Mouse (Mus musculus): ENCODE results near the gene Catsper3. TPM values are rescaled to one million over a fixed set of nuclear protein-coding genes. Genes with fewer than 3 reads are reported as not detected.

Gene Catsper3
- polyA plus RNA-seq (2012; rRNA removed) = 0.51 and 0.65 TPM in 2 replicates

GRCm38 (mm10) chr13:55784268-55784667, at the start of gene Catsper3:
Catsper3 (plus strand) TSS chr13:55784568.
- Histone ChIP-seq H3K27me3 (ENCODE audit: control insufficient read depth, insufficient read depth, low read length) (no peaks in the 10 kb centered on the region; the same call in 1 of the 2 replicates), H3K4me1 (ENCODE audit: control insufficient read depth, insufficient read depth, low read length) (no peaks in the 10 kb centered on the region; the same call in 1 of the 2 replicates), H3K27ac (ENCODE audit: insufficient read depth, low read length) (no peak within 1 kb of the TSS), H3K4me3 (replicated peaks; ENCODE audit: insufficient read depth, low read depth, low read length) (no peak within 1 kb of the TSS)
- TF ChIP-seq POLR2A (IDR thresholded peaks at IDR 0.05; ENCODE audit: borderline replicate concordance, insufficient read depth, low read length) = no peak
- no peak for TF ChIP-seq CTCF (IDR thresholded peaks at IDR 0.05; ENCODE audit: borderline replicate concordance, insufficient read depth, low read depth, low read length)
- 89% methylated on average over 3 of the region's 3 CpGs for WGBS
- DNase-seq = no peak

- DNase-seq = no peak
- no peak overlapping the region for H3K4me3 ChIP-seq (replicated peaks; ENCODE audit: insufficient read depth, low read depth, low read length)
- H3K4me1 ChIP-seq (ENCODE audit: control insufficient read depth, insufficient read depth, low read length) = 0 out of 2 replicates have a peak, but pooled peaks cover 2% of the 10 kb centered on the region
- WGBS = 91% methylated on average over 8 of the region's 8 CpGs
- H3K27ac ChIP-seq (ENCODE audit: insufficient read depth, low read length) = no peak overlapping the region
- H3K27me3 ChIP-seq (ENCODE audit: control insufficient read depth, insufficient read depth, low read length) = no peaks in the 10 kb centered on the region
- TF ChIP-seq POLR2A (IDR thresholded peaks at IDR 0.05; ENCODE audit: borderline replicate concordance, insufficient read depth, low read length) (no peak), CTCF (IDR thresholded peaks at IDR 0.05; ENCODE audit: borderline replicate concordance, insufficient read depth, low read depth, low read length) (no peak)
Observed at GRCm38 (mm10) chr13:55737885-55738284, 46.5 kb upstream of the Catsper3 start.

- no peak for DNase-seq
- WGBS = 55% methylated on average over 8 of the region's 8 CpGs
- H3K27ac ChIP-seq (ENCODE audit: insufficient read depth, low read length) = no peak overlapping the region
Observed at GRCm38 (mm10) chr13:55742306-55742705, 42.1 kb upstream of the Catsper3 start.

GRCm38 (mm10) chr13:55754380-55754779, 30.0 kb upstream of the Catsper3 start:
- Histone ChIP-seq H3K4me1 (ENCODE audit: control insufficient read depth, insufficient read depth, low read length) (no peaks in the 10 kb centered on the region), H3K27me3 (ENCODE audit: control insufficient read depth, insufficient read depth, low read length) (no peaks in the 10 kb centered on the region), H3K4me3 (replicated peaks; ENCODE audit: insufficient read depth, low read depth, low read length) (no peak overlapping the region), H3K27ac (ENCODE audit: insufficient read depth, low read length) (no peak overlapping the region)
- no peak for DNase-seq
- TF ChIP-seq CTCF (IDR thresholded peaks at IDR 0.05; ENCODE audit: borderline replicate concordance, insufficient read depth, low read depth, low read length) (no peak), POLR2A (IDR thresholded peaks at IDR 0.05; ENCODE audit: borderline replicate concordance, insufficient read depth, low read length) (no peak)
- 75% methylated on average over 13 of the region's 13 CpGs for WGBS

More at GRCm38 (mm10) chr13:55742306-55742705, 42.1 kb upstream of the Catsper3 start:
- no peaks in the 10 kb centered on the region for H3K27me3 ChIP-seq (ENCODE audit: control insufficient read depth, insufficient read depth, low read length)
- no peak for TF ChIP-seq POLR2A (IDR thresholded peaks at IDR 0.05; ENCODE audit: borderline replicate concordance, insufficient read depth, low read length)
- TF ChIP-seq CTCF (IDR thresholded peaks at IDR 0.05; ENCODE audit: borderline replicate concordance, insufficient read depth, low read depth, low read length) = no peak
- 0 out of 2 replicates have a peak, but pooled peaks cover 2% of the 10 kb centered on the region for H3K4me1 ChIP-seq (ENCODE audit: control insufficient read depth, insufficient read depth, low read length)
- H3K4me3 ChIP-seq (replicated peaks; ENCODE audit: insufficient read depth, low read depth, low read length) = no peak overlapping the region

GRCm38 (mm10) chr13:55756789-55757188, 27.6 kb upstream of the Catsper3 start:
- H3K27me3 ChIP-seq (ENCODE audit: control insufficient read depth, insufficient read depth, low read length) = no peaks in the 10 kb centered on the region
- WGBS = 53% methylated on average over 8 of the region's 8 CpGs
- TF ChIP-seq POLR2A (IDR thresholded peaks at IDR 0.05; ENCODE audit: borderline replicate concordance, insufficient read depth, low read length) = no peak
- TF ChIP-seq CTCF (IDR thresholded peaks at IDR 0.05; ENCODE audit: borderline replicate concordance, insufficient read depth, low read depth, low read length) = no peak
- no peak overlapping the region for H3K27ac ChIP-seq (ENCODE audit: insufficient read depth, low read length)
- no peak for DNase-seq
- no peak overlapping the region for H3K4me3 ChIP-seq (replicated peaks; ENCODE audit: insufficient read depth, low read depth, low read length)
- no peaks in the 10 kb centered on the region for H3K4me1 ChIP-seq (ENCODE audit: control insufficient read depth, insufficient read depth, low read length)

GRCm38 (mm10) chr13:55757645-55758044, 26.7 kb upstream of the Catsper3 start:
- no peak overlapping the region for H3K4me3 ChIP-seq (replicated peaks; ENCODE audit: insufficient read depth, low read depth, low read length)
- WGBS = 90% methylated on average over 6 of the region's 6 CpGs
- no peak overlapping the region for H3K27ac ChIP-seq (ENCODE audit: insufficient read depth, low read length)
- H3K27me3 ChIP-seq (ENCODE audit: control insufficient read depth, insufficient read depth, low read length) = no peaks in the 10 kb centered on the region
- no peaks in the 10 kb centered on the region for H3K4me1 ChIP-seq (ENCODE audit: control insufficient read depth, insufficient read depth, low read length)
- no peak for DNase-seq
- TF ChIP-seq POLR2A (IDR thresholded peaks at IDR 0.05; ENCODE audit: borderline replicate concordance, insufficient read depth, low read length) = no peak

- H3K27me3 ChIP-seq (ENCODE audit: control insufficient read depth, insufficient read depth, low read length) = no peaks in the 10 kb centered on the region
- TF ChIP-seq POLR2A (IDR thresholded peaks at IDR 0.05; ENCODE audit: borderline replicate concordance, insufficient read depth, low read length) = no peak
- no peak for TF ChIP-seq CTCF (IDR thresholded peaks at IDR 0.05; ENCODE audit: borderline replicate concordance, insufficient read depth, low read depth, low read length)
- DNase-seq = no peak
- WGBS = 19% methylated on average over 10 of the region's 10 CpGs
- no peak overlapping the region for H3K4me3 ChIP-seq (replicated peaks; ENCODE audit: insufficient read depth, low read depth, low read length)
- H3K27ac ChIP-seq (ENCODE audit: insufficient read depth, low read length) = no peak overlapping the region
- H3K4me1 ChIP-seq (ENCODE audit: control insufficient read depth, insufficient read depth, low read length) = no peaks in the 10 kb centered on the region
Observed at GRCm38 (mm10) chr13:55760576-55760975, 23.8 kb upstream of the Catsper3 start.

GRCm38 (mm10) chr13:55761486-55761885, 22.9 kb upstream of the Catsper3 start:
- TF ChIP-seq POLR2A (IDR thresholded peaks at IDR 0.05; ENCODE audit: borderline replicate concordance, insufficient read depth, low read length) (no peak), CTCF (IDR thresholded peaks at IDR 0.05; ENCODE audit: borderline replicate concordance, insufficient read depth, low read depth, low read length) (no peak)
- DNase-seq = no peak
- Histone ChIP-seq H3K4me1 (ENCODE audit: control insufficient read depth, insufficient read depth, low read length) (no peaks in the 10 kb centered on the region), H3K27me3 (ENCODE audit: control insufficient read depth, insufficient read depth, low read length) (no peaks in the 10 kb centered on the region), H3K4me3 (replicated peaks; ENCODE audit: insufficient read depth, low read depth, low read length) (no peak overlapping the region), H3K27ac (ENCODE audit: insufficient read depth, low read length) (no peak overlapping the region)
- 83% methylated on average over 10 of the region's 10 CpGs for WGBS
